Mouse (Mus musculus) fat pad, adult 2 months (tissue): ENCODE measurements around the gene Prok2.

ENCODE experiments used
- DNase-seq: peaks from one replicate; pipeline ENCODE4 v3.0.0-alpha.2; 2011; ENCODE audit warnings: low read depth, low spot score; ENCODE audit errors: extremely low read depth

Prok2 gene

GRCm38 (mm10) chr6:99725971-99726561 lies at the start of gene Prok2:
Gene Prok2 (minus strand): TSS chr6:99726392.
- DNase-seq, result no peak

DNA sequence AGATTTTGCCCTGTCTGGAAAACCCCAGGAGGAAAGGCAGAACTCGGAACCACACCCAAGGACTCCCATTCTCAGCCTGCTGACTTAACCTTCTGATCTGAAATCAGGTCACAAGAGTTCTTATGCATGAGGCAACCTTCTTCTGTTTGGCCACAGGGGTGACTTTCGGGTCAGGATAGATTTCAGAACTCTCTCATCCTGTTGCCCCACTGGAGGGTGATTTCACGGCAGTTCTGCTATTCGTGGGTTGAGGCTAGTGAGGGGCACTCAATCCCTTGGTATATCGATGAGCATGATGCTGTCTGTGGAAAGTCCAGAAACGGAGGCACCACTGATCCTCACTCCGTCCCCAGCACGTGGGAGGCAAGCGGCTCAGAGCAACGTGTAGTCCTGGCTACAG lies 48.5 kb upstream of the Prok2 start:
- no peak for DNase-seq

DNA sequence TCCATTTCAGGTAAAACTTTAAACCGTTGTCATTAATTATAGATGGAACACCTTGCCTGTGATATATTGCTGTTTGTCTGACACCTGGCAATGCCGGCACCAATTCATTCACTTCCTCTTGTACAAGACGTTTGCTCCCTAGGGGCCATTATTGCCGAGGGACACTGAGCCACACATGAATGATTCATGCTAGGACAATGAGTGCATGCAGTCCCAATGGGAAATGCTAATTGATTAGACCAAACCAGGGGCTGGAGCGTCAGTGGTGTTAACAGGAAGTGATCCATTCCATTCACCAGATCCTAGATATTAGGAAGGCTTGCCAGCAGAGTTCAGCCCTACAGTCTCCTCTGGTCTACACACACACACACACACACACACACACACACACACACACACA lies 42.3 kb upstream of the Prok2 start:
- no peak for DNase-seq

GRCm38 (mm10) chr6:99764916-99765315 lies 38.7 kb upstream of the Prok2 start:
- no peak for DNase-seq

- DNase-seq, result no peak
These were observed 36.1 kb upstream of the Prok2 start for GRCm38 (mm10) chr6:99762069-99762985.

DNA sequence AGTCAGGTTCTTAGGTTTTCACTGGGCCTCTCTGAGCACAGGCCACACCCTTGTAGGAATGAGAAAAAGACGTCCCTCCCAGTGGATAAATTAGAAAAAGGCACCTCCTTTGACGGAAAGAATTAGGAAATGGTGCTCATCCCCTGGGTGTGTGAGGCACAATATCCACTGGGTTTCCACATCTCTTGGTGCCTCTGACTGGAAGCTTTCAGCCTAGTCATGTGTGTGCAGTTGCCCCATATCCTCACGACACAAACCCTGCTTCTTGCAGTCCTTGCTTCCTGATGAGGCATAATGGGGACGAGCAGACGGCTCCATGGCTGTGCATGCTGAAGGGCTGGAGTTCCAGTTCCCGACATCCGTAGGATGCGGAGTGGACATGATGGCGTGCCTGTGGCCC lies 29.9 kb upstream of the Prok2 start:
- no peak for DNase-seq

- no peak for DNase-seq
These were observed 25.1 kb upstream of the Prok2 start for GRCm38 (mm10) chr6:99751308-99751707.

- no peak for DNase-seq
These were observed 20.1 kb upstream of the Prok2 start for GRCm38 (mm10) chr6:99746275-99746674.

DNA sequence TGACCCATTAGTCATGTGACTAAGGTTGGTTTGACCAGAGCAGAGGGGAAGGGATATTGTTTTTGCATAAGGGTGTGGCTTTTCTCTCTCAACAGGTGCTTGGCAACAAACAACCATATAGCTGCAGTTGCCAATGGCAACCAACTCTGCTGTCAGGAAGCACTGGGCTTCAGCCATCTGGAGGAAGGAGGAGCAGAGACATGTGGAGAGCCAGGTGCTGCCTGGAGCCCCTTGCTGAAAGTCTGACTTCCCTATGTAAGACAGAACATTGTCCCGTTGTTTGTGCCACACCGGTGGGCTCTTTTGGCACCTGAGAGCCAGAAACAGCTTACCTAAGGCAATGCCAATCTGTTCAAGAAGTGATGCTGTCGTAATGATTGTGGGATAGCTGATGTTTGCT lies 16.7 kb upstream of the Prok2 start:
- DNase-seq, result no peak

GRCm38 (mm10) chr6:99734666-99735065 lies 8.5 kb upstream of the Prok2 start:
- DNase-seq, result no peak

GRCm38 (mm10) chr6:99732673-99733072 lies 6.5 kb upstream of the Prok2 start:
- no peak for DNase-seq

GRCm38 (mm10) chr6:99731926-99732325 lies 5.7 kb upstream of the Prok2 start:
- no peak for DNase-seq

GRCm38 (mm10) chr6:99729853-99730252 lies 3.7 kb upstream of the Prok2 start:
- no peak for DNase-seq

DNA sequence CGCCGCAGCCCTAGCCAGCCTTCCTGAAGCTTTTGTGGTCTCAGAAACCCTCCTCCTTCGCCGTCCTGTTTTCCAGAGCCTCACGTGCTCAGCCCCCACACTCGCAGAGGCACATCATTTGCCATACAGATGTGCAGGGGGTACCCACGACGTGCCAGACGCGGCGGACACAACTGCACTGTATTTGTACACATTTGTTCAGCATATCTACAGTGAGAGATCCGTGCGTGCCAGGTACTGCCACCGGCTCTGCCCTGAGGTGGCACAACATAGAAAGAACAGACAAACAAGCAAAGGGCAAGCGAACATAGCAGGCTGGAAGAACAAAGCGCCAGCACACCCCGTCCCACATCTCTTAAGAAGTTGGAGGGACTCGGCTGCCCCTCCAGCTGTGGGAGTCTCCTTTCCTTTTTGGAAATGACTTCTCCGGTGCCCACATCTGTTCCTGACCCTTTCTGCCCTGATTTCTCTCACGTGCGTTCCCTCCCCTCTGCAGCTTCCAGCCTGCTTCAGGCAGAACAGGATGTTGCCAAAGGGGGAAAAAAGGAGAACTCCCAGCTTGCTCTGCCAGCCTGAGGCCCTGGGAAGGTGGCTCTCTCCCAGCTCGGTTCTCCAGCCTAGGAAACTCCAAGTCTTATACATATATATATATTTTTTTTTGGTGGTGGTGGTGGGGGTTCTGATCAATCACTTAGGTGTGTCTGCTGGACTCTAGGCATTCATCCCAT lies 548 bp upstream of the Prok2 start:
- no peak for DNase-seq

DNA sequence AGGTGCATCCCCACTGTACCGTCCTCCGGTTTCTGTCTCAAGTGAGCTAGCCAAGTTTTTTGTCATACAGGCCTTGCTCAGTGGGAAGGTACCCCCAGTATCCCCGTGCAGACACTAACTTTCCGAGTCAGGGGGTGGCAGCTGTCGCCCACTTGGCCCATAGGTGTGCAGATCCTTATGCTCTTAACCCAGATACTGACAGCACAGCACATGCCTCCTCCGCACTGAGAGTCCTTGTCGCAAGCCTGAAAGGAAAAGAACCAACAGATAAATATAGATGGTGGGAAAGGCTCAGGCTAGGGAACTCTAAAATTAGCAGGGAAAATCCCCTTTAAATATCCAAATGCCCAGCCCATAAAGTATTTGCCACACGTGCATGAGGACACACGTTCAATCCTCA lies 3.8 kb downstream of the Prok2 start:
- no peak for DNase-seq

- no peak for DNase-seq
These were observed 5.2 kb downstream of the Prok2 start for GRCm38 (mm10) chr6:99721032-99721431.

DNA sequence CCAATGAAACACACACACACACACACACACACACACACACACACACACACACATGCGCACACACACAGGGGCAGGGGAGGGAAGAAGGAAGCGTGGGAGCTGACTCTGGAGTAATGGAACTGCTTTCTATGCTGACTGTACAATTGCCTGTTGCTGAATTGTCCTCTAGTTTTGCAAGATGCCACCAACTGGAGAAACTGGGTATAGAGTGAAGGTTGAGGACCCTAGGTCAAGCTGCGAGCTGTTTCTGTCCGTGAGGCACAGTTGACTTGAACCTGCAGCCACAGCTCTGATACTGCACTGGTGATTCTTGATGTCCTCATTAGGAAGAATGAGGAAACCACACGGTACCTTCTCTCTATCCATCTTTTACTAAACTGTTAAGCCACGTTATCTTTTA lies 10.3 kb downstream of the Prok2 start:
- no peak for DNase-seq

- no peak for DNase-seq
These were observed 11.0 kb downstream of the Prok2 start for GRCm38 (mm10) chr6:99715191-99715590.

DNA sequence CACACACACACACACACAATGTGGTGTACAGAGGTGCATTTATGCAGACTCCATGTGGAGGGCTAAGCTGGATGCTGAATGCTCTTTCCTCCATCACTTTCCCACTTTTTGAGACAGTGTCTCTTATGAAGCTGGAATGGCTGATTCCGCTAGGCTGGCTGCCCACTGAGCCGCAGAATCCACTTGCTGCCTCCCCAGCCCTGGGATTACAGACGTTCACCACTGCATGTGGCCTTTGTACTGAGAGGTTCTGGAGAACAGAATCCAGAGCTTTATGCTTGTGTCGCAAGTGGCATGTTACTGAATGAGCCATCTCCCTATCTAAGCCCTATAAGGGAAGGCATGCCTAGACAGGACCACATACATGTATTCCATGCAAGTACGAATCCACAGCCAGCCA lies 12.9 kb downstream of the Prok2 start:
- no peak for DNase-seq

DNA sequence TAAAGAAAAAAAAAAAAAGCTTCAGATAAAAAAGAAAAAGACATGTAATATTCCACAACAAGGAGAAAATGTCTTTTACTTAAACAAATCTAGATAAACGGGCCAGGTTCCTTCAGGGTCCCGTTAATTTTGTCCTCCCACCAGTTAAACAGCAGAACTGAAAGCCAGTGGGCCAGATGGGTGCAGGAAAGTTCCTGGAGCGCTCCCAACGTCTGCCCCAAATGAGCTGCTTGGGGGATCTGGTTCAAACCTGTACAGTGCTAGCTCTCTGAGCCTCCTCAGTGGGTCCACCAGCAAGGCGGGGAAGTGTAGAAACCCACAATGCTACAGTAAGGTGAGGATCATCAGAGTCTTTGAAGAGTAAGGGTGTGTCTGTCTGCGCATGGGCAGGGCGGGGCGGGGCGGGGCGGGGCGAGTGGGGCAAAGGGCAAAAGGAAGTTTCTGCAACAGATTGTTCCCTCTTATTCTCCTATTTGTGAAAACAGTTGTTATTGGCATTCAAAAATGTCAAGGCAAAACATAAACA lies 14.6 kb downstream of the Prok2 start:
- no peak for DNase-seq

GRCm38 (mm10) chr6:99700484-99700883 lies 25.7 kb downstream of the Prok2 start:
- no peak for DNase-seq
